Comparison of ENCODE assay signal across 17 mouse cellular contexts in genomic region chr9:44124317-44124716, GRCm38 (mm10). TPM values are rescaled to one million over a fixed set of nuclear protein-coding genes. Genes with fewer than 3 reads are reported as not detected.
DNase-seq lines count a peak whose midpoint lies in the region; ATAC-seq and TF ChIP-seq lines count a peak whose summit lies in the region.
"Had no signal": no experiment of that assay in that cellular context is flagged by ENCODE, and none has a peak within 500 bp of the region (broad histone marks: within the 10 kb centered on the region; RNA-seq: fewer than 3 reads in every experiment).

No protein-coding gene starts in this region.

- no peak overlapping the region for H3K9ac ChIP-seq in liver, adult 2 months (ENCODE audit: low read depth, low read length)
- no peak overlapping the region for H3K9ac ChIP-seq in liver, embryonic 11.5 days (ENCODE audit: low read depth, low read length)
- no peak overlapping the region for H3K9ac ChIP-seq in kidney, embryonic 15.5 days
- H3K9ac ChIP-seq: neural tube, embryonic 13.5 days had no signal

- no peaks in the 10 kb centered on the region for H3K27me3 ChIP-seq in liver, adult 2 months (ENCODE audit: control insufficient read depth, insufficient read depth, low read length)
- H3K27me3 ChIP-seq in liver, embryonic 11.5 days (replicated peaks; ENCODE audit: control insufficient read depth, insufficient read depth, low read length): peaks cover 7% of the 10 kb centered on the region; the same call in 1 of the 2 replicates
- peaks cover 23% of the 10 kb centered on the region for H3K27me3 ChIP-seq in G1E (ENCODE audit: insufficient read depth, low read length)
- no peaks in the 10 kb centered on the region for H3K27me3 ChIP-seq in kidney, embryonic 15.5 days

- H3K4me2 ChIP-seq in liver, embryonic 11.5 days: no peak overlapping the region
- no peak overlapping the region for H3K4me2 ChIP-seq in kidney, embryonic 15.5 days
- H3K4me2 ChIP-seq: neural tube, embryonic 13.5 days had no signal

- H3K4me3 ChIP-seq in liver, adult 2 months (ENCODE audit: insufficient read depth, low read depth, low read length): no peak overlapping the region
- no peak overlapping the region for H3K4me3 ChIP-seq in liver, embryonic 11.5 days (ENCODE audit: low read depth, low read length)
- no peak overlapping the region for H3K4me3 ChIP-seq in G1E (ENCODE audit: low read depth, low read length)
- no peak overlapping the region for H3K4me3 ChIP-seq in kidney, embryonic 15.5 days (replicated peaks)
- H3K4me3 ChIP-seq: erythroblast, embryonic 14.5 days; megakaryocyte, embryonic 14.5 days; neural tube, embryonic 13.5 days had no signal

- DNase-seq in liver, adult 2 months (ENCODE audit: extremely low read depth, low read depth, low spot score): no peak
- no peak for DNase-seq in liver, embryonic 11.5 days (ENCODE audit: low spot score)
- DNase-seq in CD4-positive, CD25-positive, alpha-beta regulatory T cell, adult 2 months (ENCODE audit: low read depth, low spot score): peak; percentile 57
- DNase-seq in G1E (ENCODE audit: low spot score): no peak
- DNase-seq in adrenal gland, adult 8-10 months: no peak
- DNase-seq: cerebellum, adult 18-20 months; gastrocnemius, postnatal 14 days; heart, postnatal 4 days; kidney, postnatal 14 days; right cerebral cortex, postnatal 4 days; thymus, postnatal 25 days had no signal

- H3K36me3 ChIP-seq in liver, adult 2 months (ENCODE audit: control insufficient read depth, insufficient read depth, low read length): no peaks in the 10 kb centered on the region
- no peaks in the 10 kb centered on the region for H3K36me3 ChIP-seq in liver, embryonic 11.5 days (ENCODE audit: control insufficient read depth, insufficient read depth, low read length)
- no peaks in the 10 kb centered on the region for H3K36me3 ChIP-seq in G1E (replicated peaks)
- H3K36me3 ChIP-seq in kidney, embryonic 15.5 days: no peaks in the 10 kb centered on the region
- H3K36me3 ChIP-seq: neural tube, embryonic 13.5 days had no signal

- H3K4me1 ChIP-seq in liver, adult 2 months (ENCODE audit: control insufficient read depth, insufficient read depth, low read length): peaks cover 14% of the 10 kb centered on the region
- H3K4me1 ChIP-seq in liver, embryonic 11.5 days (replicated peaks; ENCODE audit: control insufficient read depth, insufficient read depth, low read length): peaks cover 1% of the 10 kb centered on the region; the same call in 1 of the 2 replicates
- peaks cover 13% of the 10 kb centered on the region for H3K4me1 ChIP-seq in G1E (ENCODE audit: insufficient read depth, low read depth, low read length)
- H3K4me1 ChIP-seq in kidney, embryonic 15.5 days: peaks cover 29% of the 10 kb centered on the region

- no peak overlapping the region for H3K27ac ChIP-seq in liver, adult 2 months (replicated peaks; ENCODE audit: insufficient read depth, low read depth, low read length)
- H3K27ac ChIP-seq in liver, embryonic 11.5 days (ENCODE audit: low read depth, low read length): no peak overlapping the region
- no peak overlapping the region for H3K27ac ChIP-seq in kidney, embryonic 15.5 days
- H3K27ac ChIP-seq: neural tube, embryonic 13.5 days had no signal

- WGBS in liver, adult 2 months: 72% methylated on average over 6 of the region's 6 CpGs
- WGBS in liver, embryonic 11.5 days: 66% methylated on average over 6 of the region's 6 CpGs
- 72% methylated on average over 6 of the region's 6 CpGs for WGBS in kidney, embryonic 15.5 days

- H3K9me3 ChIP-seq in liver, embryonic 11.5 days (ENCODE audit: control insufficient read depth, low read length): no peaks in the 10 kb centered on the region
- no peaks in the 10 kb centered on the region for H3K9me3 ChIP-seq in G1E (replicated peaks)
- H3K9me3 ChIP-seq in kidney, embryonic 15.5 days (replicated peaks): no peaks in the 10 kb centered on the region
- H3K9me3 ChIP-seq: megakaryocyte, embryonic 14.5 days; neural tube, embryonic 13.5 days had no signal

- no peak for TF ChIP-seq POLR2A in liver, adult 2 months (IDR thresholded peaks at IDR 0.05; ENCODE audit: extremely low read depth, insufficient read depth, low read length)

- no peaks in the 10 kb centered on the region for H3K79me2 ChIP-seq in liver, adult 2 months (ENCODE audit: control insufficient read depth, insufficient read depth, low read length)

- no peak for ATAC-seq in liver, embryonic 11.5 days (replicated peaks; ENCODE audit: low FRiP score)
- ATAC-seq in G1E (ENCODE audit: extremely low read depth, insufficient number of reproducible peaks, low FRiP score, poor library complexity, severe bottlenecking): no peak
- ATAC-seq in megakaryocyte, adult 5-6 weeks (ENCODE audit: poor library complexity, severe bottlenecking): peak; percentile 36; the same call in 1 of the 2 replicates
- no peak for ATAC-seq in kidney, embryonic 15.5 days (replicated peaks; ENCODE audit: low FRiP score)

- peak; percentile 54 for TF ChIP-seq CTCF in liver, adult 2 months (IDR thresholded peaks at IDR 0.05; ENCODE audit: low read depth, low read length)
- 0 out of 2 replicates have a peak, but pooled peaks have one; percentile 27 for TF ChIP-seq CTCF in G1E (IDR thresholded peaks at IDR 0.05; ENCODE audit: low read depth, low read length)

RNA-seq across cellular contexts. Expression of gene Mcam, which starts 10.0 kb away (rescaled TPM):
- total RNA-seq in liver, adult 2 months (2014; rRNA removed): 3.6 and 6.7 TPM in 2 replicates
- 4.2 and 4.5 TPM in 2 replicates for polyA plus RNA-seq in liver, adult 2 months (2012; rRNA removed)
- 12.0 and 13.0 TPM in 2 replicates for polyA plus RNA-seq in liver, embryonic 11.5 days (2014; fragmentation: Nextera tagmentation; extraction: Ambion mirVana)
- total RNA-seq in G1E (2014; fragmentation: Nextera tagmentation) (not detected in 2 replicates), G1E (2017) (0.06 and 0.16 TPM in 2 replicates)
- not detected in 2 replicates for polyA plus RNA-seq in G1E (2012)
- 1.6 TPM in 2 replicates for total RNA-seq in megakaryocyte, adult 5-6 weeks (2015)
- 3.2 and 5.8 TPM in 2 replicates for total RNA-seq in megakaryocyte, adult 5-6 weeks (2017)
- 10 to 100 TPM; 21.4 to 70.9 (median 38.2) TPM for total RNA-seq in adrenal gland, adult 8-10 months (2022)
- 44.2 and 47.0 TPM in 2 replicates for polyA plus RNA-seq in kidney, embryonic 15.5 days (2015; fragmentation: Nextera tagmentation; extraction: Ambion mirVana)
- polyA plus RNA-seq: erythroblast, embryonic 14.5 days had no signal

RNA-seq across cellular contexts. Expression of gene Rnf26, which starts 11.0 kb away (rescaled TPM):
- total RNA-seq in liver, adult 2 months (2014; rRNA removed): 3.1 and 5.0 TPM in 2 replicates
- polyA plus RNA-seq in liver, adult 2 months (2012; rRNA removed): 16.7 and 19.0 TPM in 2 replicates
- polyA plus RNA-seq in liver, embryonic 11.5 days (2014; fragmentation: Nextera tagmentation; extraction: Ambion mirVana): 61.1 and 62.3 TPM in 2 replicates
- total RNA-seq in G1E (2014; fragmentation: Nextera tagmentation) (40.6 and 46.9 TPM in 2 replicates), G1E (2017) (10.5 and 11.4 TPM in 2 replicates)
- 29.7 and 41.9 TPM in 2 replicates for polyA plus RNA-seq in G1E (2012)
- total RNA-seq in megakaryocyte, adult 5-6 weeks (2015): 35.9 and 36.7 TPM in 2 replicates
- total RNA-seq in megakaryocyte, adult 5-6 weeks (2017): 16.3 and 20.9 TPM in 2 replicates
- 10 to 100 TPM; 29.8 to 36.7 (median 31.5) TPM for total RNA-seq in adrenal gland, adult 8-10 months (2022)
- 70.9 and 78.3 TPM in 2 replicates for polyA plus RNA-seq in kidney, embryonic 15.5 days (2015; fragmentation: Nextera tagmentation; extraction: Ambion mirVana)

RNA-seq across cellular contexts. Expression of gene Gm49380, which starts 11.0 kb away (rescaled TPM):
- 0.09 TPM in 1 of 2 replicates, not detected in the other for total RNA-seq in liver, adult 2 months (2014; rRNA removed)
- polyA plus RNA-seq in liver, adult 2 months (2012; rRNA removed): not detected in 2 replicates
- not detected in 2 replicates for polyA plus RNA-seq in liver, embryonic 11.5 days (2014; fragmentation: Nextera tagmentation; extraction: Ambion mirVana)
- not detected in 2 replicates for total RNA-seq in G1E (2014; fragmentation: Nextera tagmentation)
- total RNA-seq in G1E (2017): 0.12 and 0.27 TPM in 2 replicates
- polyA plus RNA-seq in G1E (2012): 0.15 TPM in 1 of 2 replicates, not detected in the other
- total RNA-seq in megakaryocyte, adult 5-6 weeks (2015): not detected in 2 replicates
- total RNA-seq in megakaryocyte, adult 5-6 weeks (2017): not detected in 2 replicates
- total RNA-seq in adrenal gland, adult 8-10 months (2022): 1 to 10 TPM in 1 of 4 experiments, under 1 TPM in 3; 0.20 to 1.1 (median 0.93) TPM
- 0.17 and 0.21 TPM in 2 replicates for polyA plus RNA-seq in kidney, embryonic 15.5 days (2015; fragmentation: Nextera tagmentation; extraction: Ambion mirVana)
- total RNA-seq: heart, postnatal 4 days had no signal
- polyA plus RNA-seq: erythroblast, embryonic 14.5 days; limb, embryonic 11.5 days had no signal

RNA-seq across cellular contexts. Expression of gene C1qtnf5, which starts 17.3 kb away (rescaled TPM):
- total RNA-seq in liver, adult 2 months (2014; rRNA removed): 2.7 and 3.0 TPM in 2 replicates
- polyA plus RNA-seq in liver, adult 2 months (2012; rRNA removed): 5.6 and 5.7 TPM in 2 replicates
- 0.13 and 0.26 TPM in 2 replicates for polyA plus RNA-seq in liver, embryonic 11.5 days (2014; fragmentation: Nextera tagmentation; extraction: Ambion mirVana)
- total RNA-seq in G1E (2014; fragmentation: Nextera tagmentation): not detected in 2 replicates
- total RNA-seq in G1E (2017): 0.29 TPM in 1 of 2 replicates, not detected in the other
- 0.21 TPM in 1 of 2 replicates, not detected in the other for polyA plus RNA-seq in G1E (2012)
- total RNA-seq in megakaryocyte, adult 5-6 weeks (2015): 0.27 TPM in 1 of 2 replicates, not detected in the other
- 0.40 TPM in 1 of 2 replicates, not detected in the other for total RNA-seq in megakaryocyte, adult 5-6 weeks (2017)
- total RNA-seq in adrenal gland, adult 8-10 months (2022): 10 to 100 TPM; 13.7 to 22.0 (median 18.7) TPM
- polyA plus RNA-seq in kidney, embryonic 15.5 days (2015; fragmentation: Nextera tagmentation; extraction: Ambion mirVana): 4.5 and 5.2 TPM in 2 replicates

RNA-seq across cellular contexts. Expression of gene Mfrp, which starts 22.8 kb away (rescaled TPM):
- total RNA-seq in liver, adult 2 months (2014; rRNA removed): under 0.01 TPM in 1 of 2 replicates, not detected in the other
- polyA plus RNA-seq in liver, adult 2 months (2012; rRNA removed): not detected in 2 replicates
- polyA plus RNA-seq in liver, embryonic 11.5 days (2014; fragmentation: Nextera tagmentation; extraction: Ambion mirVana): 0.14 TPM in 1 of 2 replicates, not detected in the other
- total RNA-seq in G1E (2014; fragmentation: Nextera tagmentation) (not detected in 2 replicates), G1E (2017) (not detected in 2 replicates)
- polyA plus RNA-seq in G1E (2012): not detected in 2 replicates
- total RNA-seq in megakaryocyte, adult 5-6 weeks (2015): not detected in 2 replicates
- 0.24 TPM in 1 of 2 replicates, not detected in the other for total RNA-seq in megakaryocyte, adult 5-6 weeks (2017)
- total RNA-seq in adrenal gland, adult 8-10 months (2022): under 1 TPM in 2 of 4 experiments, not detected in 2; 0.10 to 0.31 TPM
- polyA plus RNA-seq in kidney, embryonic 15.5 days (2015; fragmentation: Nextera tagmentation; extraction: Ambion mirVana): 0.13 TPM in 1 of 2 replicates, not detected in the other
- total RNA-seq: heart, postnatal 4 days had no signal
- polyA plus RNA-seq: erythroblast, embryonic 14.5 days; neural tube, embryonic 13.5 days had no signal
